Mouse (Mus musculus) limb, embryonic 10.5 days (tissue): ENCODE measurements around the gene Pax5. TPM values are rescaled to one million over a fixed set of nuclear protein-coding genes. Genes with fewer than 3 reads are reported as not detected.

Experiments
- DNase-seq: peaks from one replicate; pipeline ENCODE4 v3.0.0-alpha.2; 2017; ENCODE audit warnings: low spot score
- H3K27ac ChIP-seq: fragments of 300-500 bp; sonication (generic); 2 replicates; pipeline ENCODE4 v1.5.1; 2016; ENCODE audit warnings: mild to moderate bottlenecking
- H3K27me3 ChIP-seq: fragments of 300-500 bp; sonication (generic); 2 replicates; pipeline ENCODE4 v1.6.1; 2016; ENCODE audit warnings: low read depth, mild to moderate bottlenecking; ENCODE audit not compliant: poor library complexity, severe bottlenecking
- H3K36me3 ChIP-seq: fragments of 300-500 bp; sonication (generic); 2 replicates; pipeline ENCODE4 v1.6.1; 2016; ENCODE audit warnings: mild to moderate bottlenecking, moderate library complexity
- H3K4me1 ChIP-seq: fragments of 300-500 bp; sonication (generic); 2 replicates; pipeline ENCODE4 v1.6.1; 2016
- H3K4me3 ChIP-seq: fragments of 300-500 bp; sonication (generic); 2 replicates; pipeline ENCODE4 v1.5.1; 2016; ENCODE audit warnings: mild to moderate bottlenecking, moderate library complexity
- H3K9me3 ChIP-seq: fragments of 300-500 bp; sonication (generic); replicated peaks from 2 replicates; pipeline ENCODE4 v1.6.1; 2016; ENCODE audit warnings: mild to moderate bottlenecking
- WGBS: fragments of 180-500 bp; shearing (Covaris S2); methylation state at CpG from one replicate; pipeline ENCODE4 v1.1.7; 2016; 5-methylcytosine and 5-hydroxymethylcytosine counted together
- polyA plus RNA-seq: library from polyadenylated mRNA; unstranded; fragments of >200 nt; fragmentation: Nextera tagmentation; extraction: Ambion mirVana; gene quantifications from 2 replicates; pipeline ENCODE4 v1.2.1, GENCODE M21; 2016

Gene Pax5
- polyA plus RNA-seq, 1 experiment from 2014 or later, result 0.35 TPM

GRCm38 (mm10) chr4:44560956-44561355 lies 149.3 kb downstream of the Pax5 start:
- Histone ChIP-seq H3K27ac (no peak overlapping the region), H3K36me3 (no peaks in the 10 kb centered on the region), H3K27me3 (peaks cover 73% of the 10 kb centered on the region), H3K4me3 (no peak overlapping the region), H3K9me3 (no peaks in the 10 kb centered on the region), H3K4me1 (peaks cover 25% of the 10 kb centered on the region)
- 75% methylated on average over 8 of the region's 8 CpGs for WGBS
- DNase-seq, result no peak

- DNase-seq, result no peak
- WGBS, result 7% methylated on average over 7 of the region's 7 CpGs
- Histone ChIP-seq H3K27ac (no peak overlapping the region), H3K36me3 (no peaks in the 10 kb centered on the region), H3K9me3 (no peaks in the 10 kb centered on the region), H3K4me3 (peak overlapping the region; percentile 58), H3K4me1 (peaks cover 22% of the 10 kb centered on the region), H3K27me3 (peaks cover 51% of the 10 kb centered on the region)
Observed at GRCm38 (mm10) chr4:44558564-44558955, 151.7 kb downstream of the Pax5 start.

- Histone ChIP-seq H3K4me3 (peak overlapping the region; percentile 58), H3K36me3 (no peaks in the 10 kb centered on the region), H3K27ac (peak overlapping the region; percentile 75), H3K4me1 (peaks cover 22% of the 10 kb centered on the region), H3K9me3 (no peaks in the 10 kb centered on the region), H3K27me3 (peaks cover 46% of the 10 kb centered on the region)
- DNase-seq, result peak; percentile 85
- WGBS, result 1% methylated on average over 35 of the region's 36 CpGs
Observed at GRCm38 (mm10) chr4:44557815-44558563, 152.3 kb downstream of the Pax5 start.

- no peak overlapping the region for H3K27ac ChIP-seq
- H3K4me1 ChIP-seq, result peaks cover 21% of the 10 kb centered on the region
- no peaks in the 10 kb centered on the region for H3K36me3 ChIP-seq
- no peak for DNase-seq
- peaks cover 35% of the 10 kb centered on the region for H3K27me3 ChIP-seq
- no peaks in the 10 kb centered on the region for H3K9me3 ChIP-seq
- WGBS, result 95% methylated on average over 9 of the region's 9 CpGs
- no peak overlapping the region for H3K4me3 ChIP-seq
Observed at GRCm38 (mm10) chr4:44556586-44557281, 153.6 kb downstream of the Pax5 start.

GRCm38 (mm10) chr4:44555576-44555975 lies 154.7 kb downstream of the Pax5 start:
- DNase-seq, result no peak
- no peak overlapping the region for H3K4me3 ChIP-seq
- H3K36me3 ChIP-seq, result no peaks in the 10 kb centered on the region
- no peaks in the 10 kb centered on the region for H3K9me3 ChIP-seq
- H3K27me3 ChIP-seq, result peaks cover 24% of the 10 kb centered on the region
- H3K4me1 ChIP-seq, result peaks cover 23% of the 10 kb centered on the region
- WGBS, result 71% methylated on average over 9 of the region's 9 CpGs
- H3K27ac ChIP-seq, result no peak overlapping the region

- Histone ChIP-seq H3K9me3 (no peaks in the 10 kb centered on the region), H3K4me3 (no peak overlapping the region), H3K27me3 (peaks cover 13% of the 10 kb centered on the region), H3K36me3 (no peaks in the 10 kb centered on the region), H3K4me1 (peaks cover 11% of the 10 kb centered on the region), H3K27ac (no peak overlapping the region)
- WGBS, result 68% methylated on average over 12 of the region's 12 CpGs
- no peak for DNase-seq
Observed at GRCm38 (mm10) chr4:44551470-44551869, 158.8 kb downstream of the Pax5 start.

- H3K36me3 ChIP-seq, result no peaks in the 10 kb centered on the region
- H3K4me3 ChIP-seq, result no peak overlapping the region
- no peak overlapping the region for H3K27ac ChIP-seq
- WGBS, result 88% methylated on average over 7 of the region's 7 CpGs
- H3K27me3 ChIP-seq, result peaks cover 21% of the 10 kb centered on the region
- peaks cover 11% of the 10 kb centered on the region for H3K4me1 ChIP-seq
- H3K9me3 ChIP-seq, result no peaks in the 10 kb centered on the region
- DNase-seq, result no peak
Observed at GRCm38 (mm10) chr4:44549029-44549428, 161.3 kb downstream of the Pax5 start.

GRCm38 (mm10) chr4:44545669-44546068 lies 164.6 kb downstream of the Pax5 start:
- H3K36me3 ChIP-seq, result no peaks in the 10 kb centered on the region
- H3K9me3 ChIP-seq, result no peaks in the 10 kb centered on the region
- WGBS, result 12% methylated on average over 8 of the region's 8 CpGs
- no peak for DNase-seq
- no peak overlapping the region for H3K27ac ChIP-seq
- no peaks in the 10 kb centered on the region for H3K4me1 ChIP-seq
- H3K27me3 ChIP-seq, result peaks cover 21% of the 10 kb centered on the region
- no peak overlapping the region for H3K4me3 ChIP-seq

GRCm38 (mm10) chr4:44544495-44544894 lies 165.8 kb downstream of the Pax5 start:
- Histone ChIP-seq H3K9me3 (no peaks in the 10 kb centered on the region), H3K27me3 (peaks cover 21% of the 10 kb centered on the region), H3K4me1 (no peaks in the 10 kb centered on the region), H3K27ac (no peak overlapping the region), H3K36me3 (no peaks in the 10 kb centered on the region), H3K4me3 (no peak overlapping the region)
- WGBS, result 56% methylated on average over 1 of the region's 1 CpGs
- no peak for DNase-seq

- Histone ChIP-seq H3K27ac (no peak overlapping the region), H3K36me3 (no peaks in the 10 kb centered on the region), H3K9me3 (no peaks in the 10 kb centered on the region), H3K27me3 (peaks cover 21% of the 10 kb centered on the region), H3K4me3 (no peak overlapping the region), H3K4me1 (no peaks in the 10 kb centered on the region)
- DNase-seq, result no peak
- whole genome bisulfite sequencing, result 97% methylated on average over 2 of the region's 2 CpGs
Observed at GRCm38 (mm10) chr4:44543880-44544279, 166.4 kb downstream of the Pax5 start.

GRCm38 (mm10) chr4:44542101-44542500 lies 168.2 kb downstream of the Pax5 start:
- Histone ChIP-seq H3K27me3 (peaks cover 20% of the 10 kb centered on the region), H3K4me1 (peaks cover 5% of the 10 kb centered on the region), H3K4me3 (no peak overlapping the region), H3K9me3 (no peaks in the 10 kb centered on the region), H3K36me3 (no peaks in the 10 kb centered on the region), H3K27ac (no peak overlapping the region)
- WGBS, result 80% methylated on average over 3 of the region's 3 CpGs
- DNase-seq, result no peak

- 48% methylated on average over 5 of the region's 5 CpGs for WGBS
- no peak for DNase-seq
- H3K27me3 ChIP-seq, result peaks cover 9% of the 10 kb centered on the region; the same call in 1 of the 2 replicates
Observed at GRCm38 (mm10) chr4:44538488-44538887, 171.8 kb downstream of the Pax5 start.

GRCm38 (mm10) chr4:44536794-44537193 lies 173.5 kb downstream of the Pax5 start:
- no peak overlapping the region for H3K27ac ChIP-seq

More at GRCm38 (mm10) chr4:44538488-44538887, 171.8 kb downstream of the Pax5 start:
- Histone ChIP-seq H3K27ac (no peak overlapping the region), H3K36me3 (no peaks in the 10 kb centered on the region), H3K4me3 (no peak overlapping the region), H3K4me1 (peaks cover 6% of the 10 kb centered on the region), H3K9me3 (no peaks in the 10 kb centered on the region)

More at GRCm38 (mm10) chr4:44536794-44537193, 173.5 kb downstream of the Pax5 start:
- Histone ChIP-seq H3K4me3 (no peak overlapping the region), H3K36me3 (no peaks in the 10 kb centered on the region), H3K27me3 (peaks cover 9% of the 10 kb centered on the region; the same call in 1 of the 2 replicates), H3K4me1 (peaks cover 9% of the 10 kb centered on the region), H3K9me3 (no peaks in the 10 kb centered on the region)
- no peak for DNase-seq
- WGBS, result 87% methylated on average over 4 of the region's 4 CpGs
